Mouse (Mus musculus) liver, adult (tissue): ENCODE measurements around the gene Ikzf3.

Source experiments
- GATA4 ChIP-seq: IDR thresholded peaks from 2 replicates; pipeline ENCODE4 v1.6.1; 2014; ENCODE audit warnings: mild to moderate bottlenecking, low read length; ENCODE audit not compliant: insufficient replicate concordance

Gene Ikzf3

GRCm38 (mm10) chr11:98581286-98582029, 35.6 kb upstream of the Ikzf3 start:
- TF ChIP-seq GATA4: no peak

GRCm38 (mm10) chr11:98580301-98581121, 34.7 kb upstream of the Ikzf3 start:
- TF ChIP-seq GATA4: peak; percentile 74; the same call in 1 of the 2 replicates

- TF ChIP-seq GATA4: no peak
Measured at GRCm38 (mm10) chr11:98577776-98578175, 31.9 kb upstream of the Ikzf3 start.

- TF ChIP-seq GATA4: no peak
Measured at GRCm38 (mm10) chr11:98569461-98569860, 23.6 kb upstream of the Ikzf3 start.

- no peak for TF ChIP-seq GATA4
Measured at GRCm38 (mm10) chr11:98568326-98568725, 22.5 kb upstream of the Ikzf3 start.

- no peak for TF ChIP-seq GATA4
Measured at GRCm38 (mm10) chr11:98563921-98564414, 18.1 kb upstream of the Ikzf3 start.

- TF ChIP-seq GATA4: no peak
Measured at GRCm38 (mm10) chr11:98563025-98563424, 17.2 kb upstream of the Ikzf3 start.

- no peak for TF ChIP-seq GATA4
Measured at GRCm38 (mm10) chr11:98560942-98561341, 15.1 kb upstream of the Ikzf3 start.

- TF ChIP-seq GATA4: no peak
Measured at GRCm38 (mm10) chr11:98555124-98555700, 9.4 kb upstream of the Ikzf3 start.

GRCm38 (mm10) chr11:98553966-98554365, 8.1 kb upstream of the Ikzf3 start:
- TF ChIP-seq GATA4: no peak

GRCm38 (mm10) chr11:98550975-98551828, 5.4 kb upstream of the Ikzf3 start, which contains the start of gene Zpbp2:
TSS of gene Zpbp2 (plus strand) at chr11:98551097.
- TF ChIP-seq GATA4: no peak

- TF ChIP-seq GATA4: no peak
Measured at GRCm38 (mm10) chr11:98550311-98550974, 4.6 kb upstream of the Ikzf3 start.

- no peak for TF ChIP-seq GATA4
Measured at GRCm38 (mm10) chr11:98549363-98549762, 3.5 kb upstream of the Ikzf3 start.

- TF ChIP-seq GATA4: no peak
Measured at GRCm38 (mm10) chr11:98547308-98547693, 1.5 kb upstream of the Ikzf3 start.

- no peak for TF ChIP-seq GATA4
Measured at GRCm38 (mm10) chr11:98546529-98547307, 887 bp upstream of the Ikzf3 start.
